Mouse (Mus musculus) gastrocnemius, postnatal 25 days (tissue): ENCODE results near the gene Gm40460. TPM values are rescaled to one million over a fixed set of nuclear protein-coding genes. Genes with fewer than 3 reads are reported as not detected.
"Not testable (repeated sequence)": the region's sequence is repeated elsewhere in the genome, so short reads cannot be mapped to it uniquely, and the experiment has no call there.

Experiments used
- DNase-seq: peaks from one replicate; pipeline ENCODE4 v3.0.0; 2022
- long read RNA-seq, 2 experiments: library from polyadenylated mRNA; stranded (forward); transcript quantifications; one replicate each; pipeline ENCODE4 v2.0.0; 2021
- total RNA-seq, 2 experiments: library from RNA; stranded (reverse); gene quantifications; 1 replicate in 1 of 2; 2 replicates in 1 of 2; pipeline ENCODE4 v1.2.3; 2021

The Gm40460 gene
- total RNA-seq: not detected
- long read RNA-seq, experiment 1: 0 reads
- long read RNA-seq, experiment 2: 0 reads

- DNase-seq: no peak
These were observed at the start of gene Gm40460 for GRCm38 (mm10) chr7:142240978-142241377. Gm40460 (minus strand) TSS chr7:142241078.

DNA sequence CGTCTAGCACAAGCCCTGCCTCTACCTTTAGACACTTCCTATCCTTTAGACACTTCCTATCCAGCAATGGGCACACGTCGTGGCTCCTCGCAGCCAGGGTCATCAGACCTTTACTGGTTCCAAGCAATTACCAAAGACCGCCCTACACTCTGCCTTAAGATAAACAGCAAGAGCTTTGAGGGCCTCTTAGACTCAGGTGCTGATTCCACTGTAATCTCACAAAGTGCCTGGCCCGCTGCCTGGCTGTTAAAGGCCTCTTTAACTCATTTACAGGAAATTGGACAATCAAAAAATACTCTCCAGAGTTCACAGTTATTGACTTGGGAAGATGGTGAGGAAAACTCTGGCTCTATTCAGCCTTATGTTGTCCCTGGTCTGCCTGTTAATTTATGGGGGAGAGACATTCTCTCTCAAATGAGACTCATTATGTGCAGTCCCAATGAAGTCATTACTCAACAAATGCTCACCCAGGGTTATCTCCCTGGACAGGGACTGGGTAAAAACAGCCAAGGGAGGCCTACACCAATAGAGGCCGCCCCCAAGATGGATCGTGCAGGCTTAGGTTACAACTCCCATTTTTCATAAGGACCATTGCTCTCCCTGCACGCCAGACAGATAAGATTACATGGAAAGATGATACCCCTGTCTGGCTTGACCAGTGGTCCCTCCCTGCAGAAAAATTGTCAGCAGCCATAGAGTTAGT lies 45.2 kb upstream of the Gm40460 start:
- not testable (repeated sequence) for DNase-seq

- peak; percentile 11 for DNase-seq
These were observed 44.4 kb upstream of the Gm40460 start for GRCm38 (mm10) chr7:142285130-142285835.

DNA sequence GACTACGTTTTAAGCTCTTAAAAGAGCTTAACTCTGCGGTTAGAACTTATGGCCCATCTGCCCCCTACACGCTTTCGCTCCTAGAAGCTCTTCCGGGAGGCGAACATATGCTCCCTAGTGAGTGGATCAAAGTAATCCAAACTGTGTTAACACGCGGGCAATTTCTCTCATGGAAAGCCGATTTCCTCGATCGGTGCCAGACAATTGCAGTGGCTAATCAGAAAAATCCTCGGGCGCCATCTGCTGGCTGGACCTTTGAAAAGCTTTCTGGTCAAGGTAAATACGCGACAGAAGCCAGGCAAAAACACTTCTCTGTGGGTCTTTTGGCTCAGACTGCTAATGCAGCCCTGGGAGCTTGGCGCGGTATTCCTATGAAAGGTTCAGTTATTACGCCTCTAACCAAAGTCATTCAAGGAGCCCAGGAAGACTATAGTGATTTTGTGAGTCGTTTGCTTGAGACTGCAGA lies 43.8 kb upstream of the Gm40460 start:
- DNase-seq: peak; percentile 69

GRCm38 (mm10) chr7:142284023-142284591 lies 43.2 kb upstream of the Gm40460 start:
- peak; percentile 35 for DNase-seq

GRCm38 (mm10) chr7:142282847-142283246 lies 42.0 kb upstream of the Gm40460 start:
- not testable (repeated sequence) for DNase-seq

- not testable (repeated sequence) for DNase-seq
These were observed 38.4 kb upstream of the Gm40460 start for GRCm38 (mm10) chr7:142279291-142279690.

GRCm38 (mm10) chr7:142278183-142278582 lies 37.3 kb upstream of the Gm40460 start:
- DNase-seq: not testable (repeated sequence)

- DNase-seq: not testable (repeated sequence)
These were observed 33.4 kb upstream of the Gm40460 start, which contains the start of gene Gm4559 for GRCm38 (mm10) chr7:142274263-142274662. Gm4559 (minus strand) TSS chr7:142274363.

GRCm38 (mm10) chr7:142258254-142258653 lies 17.4 kb upstream of the Gm40460 start, which contains the start of gene Gm2431:
Gm2431 (minus strand) TSS chr7:142258354.
- not testable (repeated sequence) for DNase-seq

- DNase-seq: no peak
These were observed 14.6 kb upstream of the Gm40460 start for GRCm38 (mm10) chr7:142255517-142255916.

- no peak for DNase-seq
These were observed 8.9 kb upstream of the Gm40460 start for GRCm38 (mm10) chr7:142249824-142250223.

GRCm38 (mm10) chr7:142231540-142231939 lies 9.3 kb downstream of the Gm40460 start:
- DNase-seq: no peak

- not testable (repeated sequence) for DNase-seq
These were observed 11.0 kb downstream of the Gm40460 start, which contains the start of gene Krtap5-5 for GRCm38 (mm10) chr7:142229871-142230270. Krtap5-5 (minus strand) TSS chr7:142229971.

DNA sequence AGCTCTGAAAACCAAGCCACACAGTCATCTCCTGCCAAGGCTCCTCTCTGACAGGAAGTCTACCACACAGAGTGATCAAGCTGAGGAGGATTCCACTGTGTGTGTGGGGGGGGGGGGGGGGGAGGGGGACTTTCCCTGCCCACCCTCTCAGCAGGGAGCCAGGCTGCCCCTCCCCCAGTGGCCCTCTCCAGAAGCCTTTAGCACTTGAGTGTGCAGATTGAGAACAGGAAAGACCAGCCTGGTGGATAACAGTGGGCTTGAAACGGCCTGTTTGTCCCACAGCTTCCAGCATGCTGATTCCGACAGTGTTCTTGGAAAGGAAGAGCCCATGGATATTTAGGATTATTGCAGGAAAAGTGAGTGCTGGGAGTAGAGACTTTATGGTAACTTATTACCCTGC lies 16.4 kb downstream of the Gm40460 start:
- DNase-seq: no peak

- not testable (repeated sequence) for DNase-seq
These were observed 28.7 kb downstream of the Gm40460 start for GRCm38 (mm10) chr7:142212136-142212535.

- DNase-seq: no peak
These were observed 29.3 kb downstream of the Gm40460 start, which contains the start of gene Gm7579 for GRCm38 (mm10) chr7:142211559-142211958. Gm7579 (plus strand) TSS chr7:142211859.

DNA sequence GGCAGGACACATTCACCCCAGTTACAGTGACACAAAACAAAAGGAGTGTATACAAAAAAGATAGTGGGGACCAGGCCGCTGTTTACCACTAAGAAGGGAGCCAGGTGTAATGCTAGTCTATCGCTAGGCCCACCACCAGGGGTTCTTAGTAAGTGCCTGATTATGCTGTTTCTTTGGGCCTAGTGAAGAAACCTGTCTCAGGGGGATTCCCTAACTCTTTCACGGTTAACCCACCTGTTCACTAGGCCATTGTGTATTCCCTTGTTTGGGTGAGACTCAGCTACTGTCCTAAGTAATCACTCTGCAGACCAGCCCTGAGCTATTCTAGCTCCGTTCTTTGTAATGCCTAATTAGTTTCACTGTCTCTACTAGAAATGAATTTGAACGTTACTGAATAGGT lies 34.0 kb downstream of the Gm40460 start:
- not testable (repeated sequence) for DNase-seq

DNA sequence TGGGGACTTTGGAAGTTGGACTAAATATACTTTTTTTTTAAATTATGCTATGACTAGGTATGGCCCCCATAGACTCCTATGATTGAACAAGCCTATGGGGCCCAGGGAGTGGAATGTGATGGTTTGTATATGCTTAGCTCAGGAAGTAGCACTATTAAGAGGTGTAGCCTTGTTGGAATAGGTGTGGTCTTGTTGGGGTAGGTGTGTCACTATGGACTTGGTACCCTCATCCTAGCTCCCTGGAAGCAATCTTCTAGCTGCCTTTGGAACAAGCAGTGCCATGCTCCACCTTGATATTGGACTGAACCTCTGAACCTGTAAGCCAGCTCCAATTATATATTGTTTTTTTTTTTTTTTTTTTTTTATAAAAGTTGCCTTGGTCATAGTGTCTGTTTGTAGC lies 35.4 kb downstream of the Gm40460 start:
- no peak for DNase-seq

GRCm38 (mm10) chr7:142201064-142201463 lies 39.8 kb downstream of the Gm40460 start, which contains the start of gene Krtap5-3:
Krtap5-3 (plus strand) TSS chr7:142201364.
- DNase-seq: no peak

- DNase-seq: no peak
These were observed 42.1 kb downstream of the Gm40460 start for GRCm38 (mm10) chr7:142198748-142199147.
